ENCODE assay signal across 21 mouse cellular contexts in genomic region chr13:90167044-90167443, GRCm38 (mm10).
DNase-seq lines count a peak whose midpoint lies in the region; ATAC-seq and TF ChIP-seq lines count a peak whose summit lies in the region.
"Had no signal": no experiment of that assay in that cellular context is flagged by ENCODE, and none has a peak within 500 bp of the region (broad histone marks: within the 10 kb centered on the region; RNA-seq: fewer than 3 reads in every experiment).

No protein-coding gene starts in this region.

- H3K9ac ChIP-seq in hindbrain, embryonic 11.5 days (ENCODE audit: low read depth, low read length), result no peak overlapping the region
- no peak overlapping the region for H3K9ac ChIP-seq in hindbrain, embryonic 14.5 days
- H3K9ac ChIP-seq in midbrain, embryonic 11.5 days (ENCODE audit: low read length), result no peak overlapping the region
- no peak overlapping the region for H3K9ac ChIP-seq in midbrain, postnatal 0 days (replicated peaks; ENCODE audit: low read length, poor library complexity, severe bottlenecking)

- H3K27me3 ChIP-seq in hindbrain, embryonic 11.5 days (ENCODE audit: control insufficient read depth, insufficient read depth, low read length), result no peaks in the 10 kb centered on the region
- H3K27me3 ChIP-seq in hindbrain, embryonic 14.5 days (ENCODE audit: control insufficient read depth, insufficient read depth, low read length), result no peaks in the 10 kb centered on the region
- H3K27me3 ChIP-seq in midbrain, embryonic 11.5 days (ENCODE audit: control insufficient read depth, insufficient read depth, low read length), result no peaks in the 10 kb centered on the region
- H3K27me3 ChIP-seq in midbrain, postnatal 0 days (ENCODE audit: insufficient read depth, low read length), result no peaks in the 10 kb centered on the region
- H3K27me3 ChIP-seq in testis, adult 2 months (ENCODE audit: control insufficient read depth, insufficient read depth, low read length), result no peaks in the 10 kb centered on the region
- H3K27me3 ChIP-seq: CH12.LX, Patski had no signal

- H3K4me1 ChIP-seq in hindbrain, embryonic 11.5 days (replicated peaks; ENCODE audit: control insufficient read depth, insufficient read depth, low read length), result no peaks in the 10 kb centered on the region
- H3K4me1 ChIP-seq in hindbrain, embryonic 14.5 days (replicated peaks; ENCODE audit: control insufficient read depth, insufficient read depth, low read length), result no peaks in the 10 kb centered on the region
- no peaks in the 10 kb centered on the region for H3K4me1 ChIP-seq in midbrain, embryonic 11.5 days (ENCODE audit: control insufficient read depth, insufficient read depth, low read length)
- H3K4me1 ChIP-seq in midbrain, postnatal 0 days (ENCODE audit: insufficient read depth, low read length), result no peaks in the 10 kb centered on the region
- no peaks in the 10 kb centered on the region for H3K4me1 ChIP-seq in testis, adult 2 months (ENCODE audit: control insufficient read depth, insufficient read depth, low read length)

- no peak for DNase-seq in hindbrain, embryonic 11.5 days (ENCODE audit: low spot score)
- no peak for DNase-seq in hindbrain, embryonic 14.5 days (ENCODE audit: low spot score)
- DNase-seq in midbrain, embryonic 11.5 days (ENCODE audit: low spot score, missing footprints), result peak; percentile 53
- no peak for DNase-seq in midbrain, postnatal 0 days (ENCODE audit: low spot score)
- no peak for DNase-seq in testis, postnatal 10 days (ENCODE audit: low spot score)
- DNase-seq: adrenal gland, adult 2 months; adrenal gland, adult 8-10 months; adrenal gland, postnatal 10 days; adrenal gland, postnatal 14 days; adrenal gland, postnatal 25 days; adrenal gland, postnatal 36 days; B cell, adult 2 months; cerebellum, adult 11 months; cerebellum, adult 11-12 months; cerebellum, adult 18-20 months had no signal

- no peak overlapping the region for H3K4me3 ChIP-seq in hindbrain, embryonic 11.5 days (ENCODE audit: low read depth, low read length)
- H3K4me3 ChIP-seq in hindbrain, embryonic 14.5 days (replicated peaks; ENCODE audit: low read length), result no peak overlapping the region
- H3K4me3 ChIP-seq in midbrain, embryonic 11.5 days (ENCODE audit: low read depth, low read length), result no peak overlapping the region
- no peak overlapping the region for H3K4me3 ChIP-seq in midbrain, postnatal 0 days (ENCODE audit: low read depth, low read length)
- peak overlapping the region; percentile 41 for H3K4me3 ChIP-seq in testis, adult 2 months (ENCODE audit: control insufficient read depth, low read depth, low read length)

- no peak for TF ChIP-seq POLR2A in testis, adult 2 months (IDR thresholded peaks at IDR 0.05; ENCODE audit: control insufficient read depth, low read depth, low read length)

- WGBS in hindbrain, embryonic 11.5 days, result 58% methylated on average over 3 of the region's 3 CpGs
- 53% methylated on average over 3 of the region's 3 CpGs for WGBS in hindbrain, embryonic 14.5 days
- 55% methylated on average over 3 of the region's 3 CpGs for WGBS in midbrain, embryonic 11.5 days
- WGBS in midbrain, postnatal 0 days, result 55% methylated on average over 3 of the region's 3 CpGs

- TF ChIP-seq CTCF in midbrain, postnatal 0 days (IDR thresholded peaks at IDR 0.05), result no peak
- TF ChIP-seq CTCF in testis, adult 2 months (IDR thresholded peaks at IDR 0.05; ENCODE audit: control insufficient read depth, insufficient read depth, insufficient replicate concordance, low read depth, low read length), result no peak

- H3K36me3 ChIP-seq in hindbrain, embryonic 11.5 days (ENCODE audit: control insufficient read depth, insufficient read depth, low read length), result no peaks in the 10 kb centered on the region
- H3K36me3 ChIP-seq in hindbrain, embryonic 14.5 days (replicated peaks; ENCODE audit: control insufficient read depth, insufficient read depth), result no peaks in the 10 kb centered on the region
- H3K36me3 ChIP-seq in midbrain, embryonic 11.5 days (ENCODE audit: control insufficient read depth, insufficient read depth, low read length), result no peaks in the 10 kb centered on the region
- H3K36me3 ChIP-seq in midbrain, postnatal 0 days (ENCODE audit: insufficient read depth, low read length), result no peaks in the 10 kb centered on the region
- no peaks in the 10 kb centered on the region for H3K36me3 ChIP-seq in testis, adult 2 months (ENCODE audit: control insufficient read depth, insufficient read depth, low read length)
- H3K36me3 ChIP-seq: G1E had no signal

- no peak overlapping the region for H3K4me2 ChIP-seq in hindbrain, embryonic 11.5 days (replicated peaks; ENCODE audit: low read depth, low read length)
- H3K4me2 ChIP-seq in hindbrain, embryonic 14.5 days (replicated peaks), result no peak overlapping the region
- H3K4me2 ChIP-seq in midbrain, embryonic 11.5 days, result no peak overlapping the region
- no peak overlapping the region for H3K4me2 ChIP-seq in midbrain, postnatal 0 days (ENCODE audit: low read depth, low read length, poor library complexity, severe bottlenecking)

- H3K27ac ChIP-seq in hindbrain, embryonic 11.5 days (ENCODE audit: low read depth, low read length), result no peak overlapping the region
- no peak overlapping the region for H3K27ac ChIP-seq in hindbrain, embryonic 14.5 days
- no peak overlapping the region for H3K27ac ChIP-seq in midbrain, embryonic 11.5 days (ENCODE audit: low read depth, low read length)
- no peak overlapping the region for H3K27ac ChIP-seq in midbrain, postnatal 0 days (ENCODE audit: low read depth, low read length)
- H3K27ac ChIP-seq in testis, adult 2 months (ENCODE audit: control insufficient read depth, insufficient read depth, low read depth, low read length), result no peak overlapping the region

- ATAC-seq in hindbrain, embryonic 11.5 days (ENCODE audit: low FRiP score), result peak; percentile 53; the same call in 1 of the 2 replicates
- no peak for ATAC-seq in hindbrain, embryonic 14.5 days (ENCODE audit: low FRiP score)
- ATAC-seq in midbrain, embryonic 11.5 days (ENCODE audit: low FRiP score), result peak; percentile 24; the same call in 1 of the 2 replicates
- no peak for ATAC-seq in midbrain, postnatal 0 days (ENCODE audit: low FRiP score)
- ATAC-seq: activated CD4-positive, CD25-positive, alpha-beta regulatory T cell, adult 4 months; CD4-positive, CD25-positive, alpha-beta regulatory T cell, adult 4 months; Patski had no signal

- H3K9me3 ChIP-seq in hindbrain, embryonic 11.5 days (ENCODE audit: control insufficient read depth, low read length), result no peaks in the 10 kb centered on the region
- no peaks in the 10 kb centered on the region for H3K9me3 ChIP-seq in hindbrain, embryonic 14.5 days (ENCODE audit: control insufficient read depth, low read length)
- no peaks in the 10 kb centered on the region for H3K9me3 ChIP-seq in midbrain, embryonic 11.5 days (ENCODE audit: control insufficient read depth, low read length)
- H3K9me3 ChIP-seq in midbrain, postnatal 0 days (ENCODE audit: low read length), result no peaks in the 10 kb centered on the region
- H3K9me3 ChIP-seq: G1E had no signal

Comparison
In these comparisons a context has a peak if more than half of its experiments do, and no peak if none do; other contexts are left out.
1. ATAC-seq: peak in hindbrain, embryonic 11.5 days (single experiment) and midbrain, embryonic 11.5 days (single experiment); none in hindbrain, embryonic 14.5 days (single experiment) and midbrain, postnatal 0 days (single experiment).